Mouse (Mus musculus) liver, postnatal 0 days (tissue): ENCODE results near the gene Cenps.

ENCODE experiments used
- CTCF ChIP-seq: sonication (generic); IDR thresholded peaks from 2 replicates; pipeline ENCODE4 v1.5.1; 2016; ENCODE audit warnings: antibody characterized with exemption, low read depth
- EP300 ChIP-seq: IDR thresholded peaks from 2 replicates; pipeline ENCODE4 v1.6.1; 2016; ENCODE audit warnings: antibody characterized with exemption, low read depth, mild to moderate bottlenecking

DNA sequence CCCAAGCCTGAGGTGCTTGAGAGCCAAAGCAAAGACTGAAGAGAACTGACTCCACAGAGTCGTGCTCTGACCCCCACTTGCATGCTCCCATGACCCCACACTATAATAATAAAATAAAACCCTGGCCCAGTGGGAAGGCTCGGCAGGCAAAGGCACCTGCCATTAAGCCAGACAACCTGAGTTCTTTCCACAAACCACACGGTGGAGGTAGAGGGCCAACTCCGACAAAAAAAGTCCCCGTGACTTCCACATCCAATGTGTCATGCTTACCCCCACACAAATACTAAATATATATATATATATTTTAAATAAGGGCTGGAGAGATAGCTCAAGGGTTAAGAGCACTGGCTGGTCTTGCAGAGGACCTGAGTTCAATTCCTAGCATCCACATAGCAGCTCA is 26.7 kb upstream of the Cenps start:
- TF ChIP-seq EP300, result no peak
- peak; percentile 47 for TF ChIP-seq CTCF
